Mouse (Mus musculus): ENCODE data around the gene Syndig1l.

The Syndig1l gene

DNA sequence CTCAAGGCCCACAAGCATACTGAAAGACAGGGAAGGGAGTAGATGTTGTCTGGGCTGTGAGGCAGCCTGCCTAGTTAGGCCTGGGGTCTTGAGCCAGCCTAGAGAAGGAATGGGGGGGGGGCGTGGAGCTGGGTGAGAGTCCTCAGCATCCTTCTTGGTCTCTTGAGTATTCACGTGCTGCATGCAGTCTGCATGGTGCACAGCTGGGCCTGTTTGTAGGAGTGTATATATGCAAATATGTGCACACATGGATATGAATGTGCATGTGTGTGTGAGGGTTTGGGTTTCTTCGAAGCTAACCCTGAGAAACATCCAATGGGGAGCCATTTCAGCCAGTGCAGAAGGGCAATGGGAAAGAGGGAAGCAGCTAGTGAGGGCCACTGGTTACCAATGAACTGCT, 22.6 kb downstream of the Syndig1l start:
- no peak for DNase-seq (ENCODE audit: extremely low read depth, insufficient read length, low spot score)

DNA sequence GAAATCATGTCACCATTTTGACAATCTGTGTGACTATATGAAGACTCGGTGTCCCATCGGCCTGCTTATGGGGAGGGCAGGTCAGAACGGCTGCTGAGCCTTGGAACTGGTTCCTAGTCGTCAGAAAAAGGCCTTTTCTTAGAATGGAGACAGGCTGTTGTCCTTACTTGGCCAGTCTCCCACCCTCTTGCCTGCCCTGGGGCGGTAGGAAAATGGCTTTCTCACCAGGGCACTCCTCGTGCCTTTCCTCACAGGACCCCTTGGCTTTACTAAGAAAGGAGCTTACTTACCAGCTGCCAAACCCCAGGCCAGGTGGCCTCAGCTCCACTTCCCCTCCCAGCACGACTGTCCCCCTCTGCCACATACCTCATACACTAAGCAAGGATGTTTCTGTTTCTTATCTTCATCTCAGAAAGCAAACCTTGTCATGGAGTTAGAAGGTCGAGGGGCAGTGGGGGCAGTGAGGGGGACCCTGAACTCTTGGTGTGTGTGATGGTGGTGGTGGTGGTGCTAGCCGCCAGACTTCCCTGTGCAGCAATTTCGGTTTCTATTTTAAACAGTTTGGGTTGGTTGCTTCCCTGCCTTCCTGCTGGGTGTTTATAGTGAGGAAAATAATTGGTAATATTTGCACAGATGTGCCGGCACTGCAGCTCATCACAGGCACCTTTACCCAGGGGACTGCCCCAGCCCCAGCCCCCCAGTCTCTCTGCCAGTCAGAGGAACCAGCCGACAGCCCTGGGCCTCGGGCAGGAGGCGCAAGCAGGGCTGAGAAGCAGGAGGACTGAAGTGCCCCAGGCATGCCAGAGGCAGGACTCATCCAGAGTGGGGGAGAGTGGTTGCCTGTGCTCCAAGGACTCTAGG, 23.7 kb downstream of the Syndig1l start:
- peak; percentile 67 for DNase-seq (ENCODE audit: extremely low read depth, insufficient read length, low spot score)

DNA sequence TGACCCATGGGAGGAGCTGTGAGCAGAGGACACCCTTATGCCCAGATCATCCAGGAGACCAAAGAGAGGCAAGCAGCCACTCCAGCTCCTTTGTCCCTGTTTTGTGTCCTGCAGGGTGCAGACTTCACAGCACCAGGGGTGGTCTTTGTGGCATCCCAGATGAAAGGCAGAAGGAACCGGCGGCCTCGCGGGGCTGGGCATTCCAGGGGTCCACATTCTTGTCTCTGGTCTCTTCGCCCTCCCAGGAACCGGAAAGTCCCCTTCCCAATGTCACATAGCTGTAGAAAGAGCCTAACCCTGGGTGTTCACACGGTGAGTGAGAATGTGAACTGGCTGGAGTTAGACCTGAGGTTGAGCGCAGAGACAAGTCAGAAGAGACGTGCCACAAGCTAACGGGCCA, 27.0 kb downstream of the Syndig1l start:
- no peak for DNase-seq (ENCODE audit: extremely low read depth, insufficient read length, low spot score)

GRCm38 (mm10) chr12:84670555-84670954, 28.1 kb downstream of the Syndig1l start:
- DNase-seq (ENCODE audit: extremely low read depth, insufficient read length, low spot score), result no peak

- no peak for DNase-seq (ENCODE audit: extremely low read depth, insufficient read length, low spot score)
These were observed 44.7 kb downstream of the Syndig1l start for GRCm38 (mm10) chr12:84653912-84654311.

DNA sequence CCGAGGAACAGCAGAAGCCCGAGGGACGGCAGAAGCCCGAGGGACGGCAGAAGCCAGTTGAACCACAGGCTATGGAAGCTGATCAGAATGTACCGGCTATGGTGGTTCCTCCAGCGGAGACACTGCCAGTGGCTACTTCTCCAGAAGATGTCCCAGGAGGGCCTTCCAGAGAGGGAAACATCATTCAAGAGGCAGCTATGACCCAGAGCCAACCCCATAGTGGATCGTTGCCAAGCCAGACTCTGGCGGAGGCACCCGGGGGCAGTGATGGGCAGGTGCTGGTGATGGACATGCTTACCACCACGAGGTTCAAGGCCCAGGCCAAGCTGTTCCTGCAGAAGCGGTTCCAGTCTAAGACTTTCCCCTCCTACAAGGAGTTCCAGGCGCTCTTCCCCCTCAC, 48.4 kb downstream of the Syndig1l start:
- no peak for DNase-seq (ENCODE audit: extremely low read depth, insufficient read length, low spot score)

DNA sequence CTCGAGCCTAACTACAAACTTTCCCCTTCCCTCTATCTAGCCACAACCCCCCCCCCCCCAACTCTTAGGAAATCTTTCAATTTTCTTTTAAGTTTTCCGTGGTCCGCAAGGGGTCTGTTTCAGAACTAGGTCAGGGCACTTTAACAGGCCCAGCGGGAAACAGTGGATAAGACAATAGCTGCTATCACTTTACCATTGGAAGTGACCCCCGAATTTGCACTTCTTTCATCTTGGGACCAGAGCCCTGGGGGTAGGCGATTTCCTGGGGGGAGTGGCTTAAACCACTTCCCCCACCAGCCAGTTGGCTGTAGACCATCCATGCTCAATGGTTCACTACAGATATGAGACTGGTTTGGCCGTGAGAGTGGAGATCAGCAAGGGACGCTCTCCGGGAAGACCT, 58.0 kb downstream of the Syndig1l start, which contains the start of gene Vrtn:
Vrtn (plus strand) TSS at position 366 of the 400 bp plus-strand sequence.
- DNase-seq (ENCODE audit: extremely low read depth, insufficient read length, low spot score), result no peak

DNA sequence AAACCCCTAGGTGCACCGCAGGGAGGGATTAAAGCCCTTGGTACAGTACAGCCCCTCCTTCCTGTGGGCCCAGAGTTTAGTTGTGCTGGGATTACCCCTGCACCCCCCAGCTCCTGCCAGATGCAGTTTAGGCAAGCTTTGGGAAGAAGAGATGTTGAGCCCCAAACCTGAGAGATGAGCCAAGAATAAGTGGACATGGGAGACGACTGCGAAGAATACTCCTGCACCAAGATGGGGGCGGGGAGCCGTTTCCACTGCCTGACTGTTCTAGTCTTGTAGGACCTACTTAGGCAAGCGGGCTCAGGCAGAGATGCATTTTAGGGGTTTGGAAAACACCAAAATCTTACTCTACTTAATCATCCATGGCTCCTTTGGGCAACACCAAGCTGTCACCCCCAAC, 58.4 kb downstream of the Syndig1l start:
- no peak for DNase-seq (ENCODE audit: extremely low read depth, insufficient read length, low spot score)

DNA sequence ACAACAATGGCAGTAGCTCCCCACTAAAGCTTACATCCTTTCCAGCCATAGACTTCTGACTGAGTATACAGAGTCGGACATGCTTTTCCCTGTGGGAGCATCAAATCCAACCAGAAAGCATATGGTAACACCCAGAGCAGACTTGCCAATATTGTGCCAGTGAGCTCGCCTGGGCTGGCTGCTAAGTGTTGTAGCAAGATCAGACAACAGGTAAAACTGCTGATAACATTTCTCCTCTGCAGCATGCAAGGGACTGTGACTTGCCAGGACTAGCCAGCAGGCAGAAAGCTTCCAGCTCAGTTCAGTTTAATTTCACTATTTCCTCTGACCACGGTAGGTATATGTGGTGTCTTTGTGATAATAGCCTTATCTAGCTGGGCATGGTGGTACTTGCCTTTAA, 66.8 kb downstream of the Syndig1l start:
- no peak for DNase-seq (ENCODE audit: extremely low read depth, insufficient read length, low spot score)
